Mouse (Mus musculus) bone marrow macrophage, adult 2 months (primary cell): ENCODE results near the gene Prrt1.

Experiments used
- CTCF ChIP-seq: IDR thresholded peaks from 2 replicates; pipeline ENCODE4 v1.5.1; 2012; ENCODE audit warnings: low read depth, mild to moderate bottlenecking, low read length, moderate library complexity
- POLR2A ChIP-seq: IDR thresholded peaks from 2 replicates; pipeline ENCODE4 v1.6.1; 2012; ENCODE audit warnings: mild to moderate bottlenecking, low read depth, low read length, borderline replicate concordance

DNA sequence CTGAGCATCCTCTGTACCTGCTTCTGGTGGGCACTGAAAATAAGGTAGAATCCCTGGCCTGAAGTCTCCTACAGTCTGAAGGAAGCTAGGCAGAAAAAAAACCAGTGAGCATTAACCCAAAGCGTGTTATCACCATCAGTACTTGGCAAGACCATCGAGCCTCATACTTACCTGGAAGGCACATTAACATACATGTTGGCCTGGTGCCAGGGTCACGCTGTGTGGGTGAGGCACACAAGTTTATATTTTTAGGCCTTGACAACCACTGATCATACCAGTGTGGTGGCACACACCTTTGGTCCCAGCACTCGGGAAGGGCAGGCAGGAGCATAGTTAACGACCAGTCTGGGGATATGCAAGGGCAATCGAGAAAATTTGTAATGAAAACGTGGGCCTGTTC, 21.3 kb upstream of the Prrt1 start:
- TF ChIP-seq POLR2A, result no peak
- no peak for TF ChIP-seq CTCF
